Mouse (Mus musculus) embryo, embryonic 11 days (tissue): ENCODE measurements around the gene Zfp408.
"Not testable (repeated sequence)": the region's sequence is repeated elsewhere in the genome, so short reads cannot be mapped to it uniquely, and the experiment has no call there.

ENCODE experiments used
- DNase-seq: peaks from one replicate; pipeline ENCODE4 v3.0.0-alpha.2; 2015

Zfp408 gene

DNA sequence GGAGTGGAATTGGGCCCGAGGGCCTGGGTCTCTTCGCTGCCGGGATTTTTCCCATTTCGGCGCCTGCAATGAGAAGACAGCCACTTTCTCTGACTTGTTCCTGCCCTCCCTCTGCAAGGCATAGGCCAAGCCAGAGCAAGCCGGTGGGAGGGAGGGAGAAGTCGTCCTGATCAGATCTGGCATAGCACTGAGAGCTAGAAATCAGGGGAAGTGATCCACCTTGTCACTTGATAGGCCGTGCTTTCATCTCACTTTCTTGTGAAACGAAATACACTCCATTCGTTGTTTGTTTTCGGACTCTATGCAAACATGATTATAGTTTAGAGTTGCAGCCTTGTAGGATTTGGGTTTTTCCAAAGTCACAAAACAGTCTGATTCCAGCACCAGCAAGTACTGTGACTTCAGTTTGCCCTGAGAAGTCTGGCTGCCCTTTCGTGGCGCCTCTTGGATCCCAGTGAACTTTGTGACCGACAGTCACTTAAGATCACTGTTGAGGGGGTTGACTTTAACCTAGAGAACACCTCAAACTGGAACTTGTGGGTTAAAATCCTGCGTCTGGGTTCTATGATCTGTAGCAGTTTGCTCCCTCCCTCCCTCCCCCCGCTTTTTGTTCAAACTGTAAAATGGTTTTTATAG lies 887 bp upstream of the Zfp408 start:
- no peak for DNase-seq

DNA sequence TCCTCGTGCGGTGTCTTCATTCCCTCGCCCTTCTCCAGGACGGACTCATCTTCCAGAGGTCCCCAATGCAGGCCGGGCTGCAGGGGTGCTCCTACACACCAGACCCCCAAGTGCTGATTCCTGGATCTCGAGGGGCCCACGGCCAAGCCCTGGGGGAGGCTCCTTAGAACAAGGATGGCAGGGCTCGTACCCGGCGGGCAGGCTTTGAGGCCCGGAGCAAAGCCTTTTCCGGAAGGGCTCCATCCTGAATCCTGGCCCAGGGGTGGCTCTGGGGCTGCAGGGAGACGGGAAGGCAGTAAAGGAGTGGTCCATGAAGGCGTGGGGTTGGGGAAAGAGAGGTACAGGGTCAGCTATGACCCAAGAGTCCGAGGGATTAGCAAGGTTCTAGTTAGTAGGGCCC lies 439 bp downstream of the Zfp408 start:
- DNase-seq: no peak

GRCm38 (mm10) chr2:91646733-91647132 lies 2.9 kb downstream of the Zfp408 start:
- DNase-seq: peak; percentile 72

DNA sequence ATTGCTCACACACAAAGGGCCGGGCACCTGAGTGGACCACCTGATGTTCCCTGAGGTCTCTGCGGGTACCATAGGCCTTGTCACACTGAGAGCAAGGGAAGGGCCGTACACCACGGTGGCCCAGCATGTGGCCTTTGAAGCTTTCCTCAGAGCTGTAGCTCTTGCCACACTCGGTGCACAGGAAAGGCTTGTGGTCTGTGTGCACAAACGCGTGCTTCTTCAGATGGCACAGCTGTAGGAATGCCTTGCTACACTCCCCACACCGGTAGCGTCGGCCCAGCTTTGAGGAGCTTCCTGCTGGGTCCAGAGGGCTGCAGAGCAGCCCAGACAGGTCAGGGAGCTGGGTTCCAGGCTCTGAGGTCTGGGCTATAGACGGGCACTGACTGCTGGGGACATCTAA lies 3.8 kb downstream of the Zfp408 start:
- DNase-seq: no peak

DNA sequence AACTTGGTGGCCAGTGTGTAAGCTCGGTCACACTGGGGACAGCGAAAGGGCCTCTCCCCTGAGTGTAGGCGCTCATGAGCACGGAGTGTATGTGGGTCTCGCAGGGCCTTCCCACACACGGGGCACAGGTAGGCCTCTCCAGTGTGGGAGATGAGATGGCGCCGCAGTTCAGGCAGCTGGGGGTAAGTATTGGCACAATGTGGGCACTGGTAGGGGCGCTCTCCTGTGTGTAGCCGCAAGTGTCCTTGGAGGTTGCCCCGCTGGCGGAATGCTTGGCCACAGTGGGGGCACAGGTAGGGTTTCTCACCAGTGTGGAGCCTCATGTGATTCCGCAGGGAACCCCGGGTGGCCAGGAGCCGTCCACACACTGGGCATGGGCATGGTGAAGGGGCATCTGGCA lies 4.2 kb downstream of the Zfp408 start:
- no peak for DNase-seq

DNA sequence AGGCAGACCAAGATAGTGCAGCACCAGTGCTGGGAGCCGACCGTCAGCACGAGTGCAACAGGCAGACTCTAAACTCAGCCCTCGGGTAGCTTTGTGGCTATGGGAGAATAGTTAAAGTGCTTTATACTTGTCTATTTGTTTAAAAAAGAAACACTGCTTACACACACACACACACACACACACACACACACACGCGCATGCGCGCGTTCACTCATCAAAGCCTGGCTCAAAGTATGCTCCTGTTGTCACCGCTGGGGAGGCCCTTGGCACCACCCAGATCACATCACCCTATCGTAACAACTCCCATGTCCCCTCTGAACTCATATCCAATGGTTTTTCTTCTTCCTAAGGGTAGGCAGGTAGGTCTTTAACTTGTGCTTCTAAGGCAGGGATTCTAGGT lies 5.6 kb downstream of the Zfp408 start:
- DNase-seq: no peak

GRCm38 (mm10) chr2:91642825-91643415 lies 6.7 kb downstream of the Zfp408 start:
- DNase-seq: no peak

GRCm38 (mm10) chr2:91638931-91639330 lies 10.7 kb downstream of the Zfp408 start:
- DNase-seq: no peak

DNA sequence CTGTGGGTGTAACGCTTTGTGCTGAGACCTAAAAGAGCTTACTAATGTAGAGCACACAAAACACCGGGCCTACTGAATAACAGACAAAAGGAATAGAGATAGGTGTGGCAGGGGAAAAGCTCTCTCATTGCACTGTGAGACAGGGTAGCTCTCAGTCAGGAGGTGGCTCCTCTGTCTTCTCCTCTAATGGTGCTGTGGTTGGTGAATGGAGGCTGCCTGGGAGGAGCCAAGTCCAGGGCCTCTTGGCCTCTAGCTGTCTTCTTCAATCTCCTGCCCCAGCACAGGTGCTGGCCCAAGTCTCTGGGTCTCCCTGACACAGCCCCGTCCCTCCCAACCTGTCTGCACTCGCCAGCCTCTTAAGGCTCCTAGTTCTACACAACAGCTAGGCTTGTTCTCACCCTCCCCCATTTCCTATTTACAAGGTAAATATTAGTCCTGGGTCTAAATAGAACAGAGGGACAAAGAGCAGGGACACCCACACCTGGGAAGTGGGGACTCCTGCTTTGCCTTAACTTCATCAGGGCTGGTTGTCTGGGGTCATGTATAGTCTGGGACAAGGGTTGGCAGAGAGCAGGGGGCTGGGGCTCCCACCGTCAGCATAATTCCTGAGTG lies 12.8 kb downstream of the Zfp408 start:
- DNase-seq: no peak

DNA sequence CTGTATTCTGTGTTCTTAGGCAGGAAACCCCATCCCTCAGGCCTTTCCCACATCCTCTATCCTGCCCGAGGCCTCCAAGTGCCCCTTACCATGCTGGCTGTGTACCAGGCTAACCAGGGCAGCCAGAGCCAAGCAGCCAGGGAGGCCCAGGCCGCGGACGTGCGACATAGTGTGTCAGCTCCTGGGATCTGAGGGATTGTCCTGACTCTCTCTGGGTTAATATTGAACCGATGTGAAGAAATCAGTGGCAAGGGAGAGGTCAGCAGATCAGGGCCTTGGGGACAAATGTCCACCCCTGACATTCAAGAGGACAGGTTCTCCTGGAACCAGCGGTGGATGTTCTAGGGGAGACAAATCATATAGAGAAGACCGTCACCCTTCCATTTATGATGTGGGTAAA lies 13.4 kb downstream of the Zfp408 start, which contains the start of gene F2:
F2 (minus strand) TSS at position 186 of the 400 bp plus-strand sequence.
- DNase-seq: no peak

- no peak for DNase-seq
Measured at GRCm38 (mm10) chr2:91635486-91635885, 14.1 kb downstream of the Zfp408 start.

GRCm38 (mm10) chr2:91634841-91635240 lies 14.8 kb downstream of the Zfp408 start:
- DNase-seq: no peak

DNA sequence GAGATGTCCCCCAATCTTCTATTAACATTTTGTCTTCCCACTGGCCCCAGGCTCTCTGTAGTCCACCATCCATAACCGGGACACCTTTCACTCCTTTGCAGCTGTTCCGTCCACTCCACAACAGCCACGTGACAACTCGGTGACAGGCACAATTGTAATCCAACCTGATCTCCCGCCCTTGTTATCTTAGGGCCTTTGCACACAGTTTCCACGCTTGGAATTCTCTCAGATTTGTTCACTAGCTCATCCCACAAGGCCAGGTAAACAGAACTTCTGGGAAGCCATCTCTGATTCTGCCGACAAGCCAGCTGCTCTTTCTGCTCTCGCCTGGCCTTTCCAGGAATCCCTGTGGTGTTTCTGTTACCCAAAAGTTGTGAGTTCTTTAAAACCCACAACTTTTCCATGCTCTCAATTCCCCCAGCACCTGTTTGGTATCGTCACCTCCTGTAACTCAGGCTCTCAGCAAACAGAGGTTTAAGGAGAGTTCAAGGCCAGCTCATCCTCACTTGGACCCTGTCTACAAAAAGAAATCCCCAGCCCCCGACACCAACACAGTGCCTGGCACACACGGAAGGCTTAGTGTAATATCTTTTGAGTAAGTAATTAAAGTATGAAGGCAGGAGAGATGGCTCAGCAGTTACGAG lies 16.1 kb downstream of the Zfp408 start:
- DNase-seq: no peak

DNA sequence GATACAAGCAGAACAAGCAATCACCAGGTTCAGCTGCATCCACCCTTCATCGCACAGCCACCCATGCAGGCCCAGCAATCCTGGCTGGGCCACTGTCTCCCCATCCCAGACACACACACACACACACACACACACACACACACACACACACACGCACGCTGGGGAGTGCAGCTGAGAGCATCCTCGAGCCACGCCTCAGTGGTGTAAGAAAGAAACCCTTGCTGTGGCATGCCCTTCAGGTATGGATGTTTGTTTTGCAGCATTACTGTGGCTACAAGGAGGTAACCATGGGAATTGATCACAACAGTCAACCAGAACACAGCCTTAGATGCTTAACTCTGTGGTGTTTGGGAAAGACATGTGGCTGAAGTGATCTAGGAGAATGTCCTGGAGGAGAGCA lies 17.3 kb downstream of the Zfp408 start:
- DNase-seq: no peak

DNA sequence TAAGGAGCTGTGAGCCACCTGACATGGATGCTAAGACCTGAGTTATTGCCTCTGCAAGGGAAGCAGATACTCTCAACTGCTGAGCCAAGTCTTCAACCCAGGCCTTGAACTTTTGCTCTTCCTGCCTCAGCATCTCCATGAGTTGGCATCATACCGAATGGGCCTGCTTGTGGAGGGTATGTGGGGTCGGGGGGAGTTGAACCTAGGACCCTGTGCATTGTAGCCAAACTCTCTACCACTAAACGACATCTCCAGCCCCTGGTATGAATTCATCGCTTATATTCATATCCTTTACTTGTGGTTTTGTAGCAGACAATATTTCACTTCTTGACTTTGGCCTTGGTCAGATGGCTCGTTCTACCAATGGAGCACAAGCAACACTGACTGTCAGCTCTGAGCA lies 17.8 kb downstream of the Zfp408 start:
- DNase-seq: no peak

- DNase-seq: no peak
Measured at GRCm38 (mm10) chr2:91630384-91630783, 19.2 kb downstream of the Zfp408 start.

DNA sequence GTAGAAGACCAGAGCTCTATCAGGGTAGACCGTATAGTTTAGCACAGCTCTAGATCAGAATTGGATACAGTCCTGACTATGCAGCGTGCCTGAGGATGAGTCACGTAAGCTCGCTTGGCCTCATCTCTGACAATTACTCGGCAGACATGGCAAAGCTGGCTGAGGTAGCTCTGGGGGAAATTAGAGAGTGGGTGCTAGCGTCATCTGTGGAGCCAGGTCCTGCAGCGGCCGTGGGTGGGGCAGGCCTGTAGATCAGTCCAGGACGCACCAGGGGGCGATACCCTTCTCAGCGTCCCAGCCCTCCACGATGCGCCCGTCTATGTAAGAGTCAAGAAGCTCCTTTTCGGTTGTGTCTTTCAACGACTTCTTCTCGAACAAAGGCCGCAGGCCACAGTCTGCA lies 19.9 kb downstream of the Zfp408 start:
- DNase-seq: no peak

DNA sequence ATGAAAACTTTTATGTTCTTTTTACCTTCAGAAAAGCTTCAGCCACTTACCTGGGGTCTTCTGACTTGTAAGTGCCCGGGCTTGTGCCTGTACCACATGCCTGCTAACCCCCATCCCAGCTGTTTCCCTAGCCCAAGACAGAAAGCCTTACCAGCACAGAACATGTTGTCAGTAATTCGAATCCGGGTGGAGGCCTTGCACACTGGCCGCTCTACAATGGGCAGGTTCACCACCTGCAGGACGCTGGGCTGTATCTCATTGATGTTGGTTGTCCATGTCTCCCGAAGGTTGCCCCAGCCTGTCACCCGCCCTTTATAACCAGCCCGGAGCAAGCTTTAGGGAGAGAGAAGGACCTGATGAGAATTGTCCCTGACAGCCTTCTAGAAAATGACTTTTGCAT lies 21.4 kb downstream of the Zfp408 start:
- no peak for DNase-seq

- no peak for DNase-seq
Measured at GRCm38 (mm10) chr2:91627486-91627885, 22.1 kb downstream of the Zfp408 start.

GRCm38 (mm10) chr2:91623366-91623765 lies 26.2 kb downstream of the Zfp408 start:
- DNase-seq: not testable (repeated sequence)

- no peak for DNase-seq
Measured at GRCm38 (mm10) chr2:91622356-91622755, 27.2 kb downstream of the Zfp408 start.

DNA sequence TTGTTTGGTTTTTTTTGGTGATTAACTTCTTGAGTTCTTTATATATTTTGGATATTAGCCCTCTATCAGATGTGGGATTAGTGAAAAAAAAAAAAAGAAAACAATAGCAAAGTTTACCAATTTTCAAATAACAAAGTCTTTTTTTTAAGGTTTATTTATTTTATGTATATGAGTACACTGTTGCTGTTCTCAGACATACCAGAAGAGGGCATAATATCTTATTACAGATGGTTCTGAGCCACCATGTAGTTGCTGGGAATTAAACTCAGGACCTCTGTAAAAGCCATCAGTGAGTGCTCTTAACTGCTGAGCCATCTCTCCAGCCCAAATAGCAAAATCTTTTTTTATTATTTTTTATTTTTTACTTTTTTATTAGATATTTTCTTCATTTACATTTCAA lies 40.2 kb downstream of the Zfp408 start:
- not testable (repeated sequence) for DNase-seq

- DNase-seq: no peak
Measured at GRCm38 (mm10) chr2:91602389-91602788, 47.2 kb downstream of the Zfp408 start.

DNA sequence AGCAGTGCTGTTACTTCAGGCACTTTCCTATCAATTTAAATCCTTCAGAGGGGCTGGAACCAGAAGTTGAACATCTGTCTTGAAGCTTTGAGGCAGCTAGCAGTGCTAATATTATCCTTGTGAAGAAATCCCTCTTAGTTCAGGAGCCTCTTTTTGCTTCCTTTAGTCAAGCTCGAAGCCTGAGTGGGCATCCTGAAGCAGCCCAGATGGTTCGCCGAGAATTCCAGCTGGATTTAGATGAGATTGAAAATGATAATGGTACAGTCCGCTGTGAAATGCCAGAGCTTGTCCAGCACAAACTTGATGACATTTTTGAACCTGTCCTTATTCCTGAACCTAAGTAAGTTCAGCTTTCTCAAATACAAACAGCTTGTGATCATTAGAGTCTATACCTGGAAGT lies 49.1 kb downstream of the Zfp408 start:
- DNase-seq: no peak
